Mouse (Mus musculus): ENCODE results near the gene 1700102P08Rik.

Gene 1700102P08Rik

DNA sequence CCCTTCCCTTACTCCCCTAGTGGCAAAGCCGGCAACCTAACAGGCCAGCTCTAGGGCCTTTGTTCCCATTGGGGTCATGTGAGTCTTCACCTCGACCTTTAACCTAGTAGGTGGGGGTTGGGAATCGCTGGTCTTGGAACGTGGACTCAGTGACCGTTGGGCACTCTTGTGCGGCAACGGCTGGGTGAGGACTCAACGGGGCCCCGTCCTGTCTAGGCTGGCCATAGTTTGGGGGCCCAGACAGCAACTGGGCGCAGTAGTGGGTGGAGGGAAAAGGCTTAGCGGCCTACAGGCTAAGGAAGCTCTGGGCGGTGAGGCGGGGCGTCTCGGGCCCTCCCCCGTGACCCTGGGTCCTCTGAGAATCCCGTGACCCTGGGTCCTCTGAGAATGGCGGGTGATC lies at the start of gene 1700102P08Rik:
Gene 1700102P08Rik (plus strand): TSS at position 130 of the 400 bp plus-strand sequence.
- DNase-seq (ENCODE audit: low read depth): no peak

DNA sequence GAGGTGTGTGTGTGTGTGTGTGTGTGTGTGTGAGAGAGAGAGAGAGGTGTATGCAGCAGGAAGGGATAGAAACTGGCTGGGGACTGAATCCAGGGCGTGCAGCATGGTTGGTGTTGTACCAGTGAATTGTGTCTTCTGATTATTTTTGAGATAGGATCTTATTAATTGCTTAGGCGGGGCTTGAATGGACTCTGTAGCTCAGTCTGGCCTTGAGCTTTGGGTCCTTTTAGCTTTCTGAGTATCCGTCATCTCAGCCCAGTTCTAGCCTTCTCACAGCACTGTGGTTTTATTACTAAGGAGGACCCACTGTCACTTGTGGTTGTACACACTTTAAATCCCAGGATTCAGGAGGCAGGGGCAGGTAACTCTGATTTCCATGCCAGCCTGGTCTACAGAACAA lies 49.3 kb upstream of the 1700102P08Rik start:
- DNase-seq (ENCODE audit: low read depth): peak; percentile 34

DNA sequence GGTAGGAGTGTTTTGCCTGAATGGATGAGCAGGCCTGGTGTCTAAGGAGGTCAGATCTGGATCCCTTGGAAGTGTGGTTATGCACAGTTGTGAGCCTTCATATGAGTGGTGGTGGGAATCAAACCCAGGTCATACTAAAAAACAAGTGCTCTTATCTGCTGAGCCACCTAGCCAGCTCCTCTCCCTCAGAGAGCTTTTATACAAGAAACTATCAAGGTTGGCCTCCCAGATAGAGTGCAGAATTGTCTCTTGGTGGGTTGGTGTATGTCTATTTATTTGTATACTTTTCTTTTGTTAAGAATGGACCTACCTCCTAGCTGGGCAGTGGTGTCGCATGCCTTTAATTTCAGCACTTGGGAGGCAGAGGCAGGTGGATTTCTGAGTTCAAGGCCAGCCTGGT lies 48.8 kb upstream of the 1700102P08Rik start:
- no peak for DNase-seq (ENCODE audit: low read depth)

DNA sequence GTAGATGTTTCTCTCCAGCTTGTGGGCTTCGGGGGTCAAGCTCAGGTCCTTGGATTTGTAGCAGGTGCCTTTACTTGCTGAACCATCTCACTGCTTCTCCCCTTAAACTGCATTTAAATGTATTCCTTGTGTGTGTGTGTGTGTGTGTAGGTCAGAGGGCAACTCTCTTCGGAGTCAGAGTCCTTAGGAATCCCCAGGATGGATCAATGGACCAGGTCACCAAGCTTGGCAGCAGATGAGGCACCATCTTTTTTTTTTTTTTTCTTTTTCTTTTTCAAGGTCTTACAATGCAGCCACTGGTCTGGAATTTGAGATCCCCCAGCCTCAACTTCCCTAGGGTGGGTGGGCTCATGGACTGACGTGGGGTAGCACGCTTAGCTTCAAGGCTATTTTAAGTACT lies 48.1 kb upstream of the 1700102P08Rik start:
- DNase-seq (ENCODE audit: low read depth): no peak

DNA sequence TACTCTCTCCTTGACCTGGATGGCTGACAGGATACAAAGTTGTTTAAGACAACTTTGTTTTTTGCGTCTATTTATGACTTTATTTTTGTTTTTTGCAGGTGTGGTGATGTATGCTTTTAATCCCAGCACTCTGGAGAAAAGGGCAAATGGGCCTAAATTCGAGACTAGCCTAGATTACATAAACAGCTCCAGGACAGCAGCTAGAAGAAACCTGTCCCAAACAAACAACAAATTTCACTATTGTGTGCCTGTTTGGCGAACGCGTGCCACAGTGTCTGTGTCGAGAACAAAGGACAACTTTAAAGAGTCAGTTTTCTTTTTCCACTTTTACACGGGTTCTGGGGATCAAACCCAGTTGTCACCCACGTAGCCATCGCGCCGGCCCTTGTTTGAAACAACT lies 45.6 kb upstream of the 1700102P08Rik start:
- no peak for DNase-seq (ENCODE audit: low read depth)

DNA sequence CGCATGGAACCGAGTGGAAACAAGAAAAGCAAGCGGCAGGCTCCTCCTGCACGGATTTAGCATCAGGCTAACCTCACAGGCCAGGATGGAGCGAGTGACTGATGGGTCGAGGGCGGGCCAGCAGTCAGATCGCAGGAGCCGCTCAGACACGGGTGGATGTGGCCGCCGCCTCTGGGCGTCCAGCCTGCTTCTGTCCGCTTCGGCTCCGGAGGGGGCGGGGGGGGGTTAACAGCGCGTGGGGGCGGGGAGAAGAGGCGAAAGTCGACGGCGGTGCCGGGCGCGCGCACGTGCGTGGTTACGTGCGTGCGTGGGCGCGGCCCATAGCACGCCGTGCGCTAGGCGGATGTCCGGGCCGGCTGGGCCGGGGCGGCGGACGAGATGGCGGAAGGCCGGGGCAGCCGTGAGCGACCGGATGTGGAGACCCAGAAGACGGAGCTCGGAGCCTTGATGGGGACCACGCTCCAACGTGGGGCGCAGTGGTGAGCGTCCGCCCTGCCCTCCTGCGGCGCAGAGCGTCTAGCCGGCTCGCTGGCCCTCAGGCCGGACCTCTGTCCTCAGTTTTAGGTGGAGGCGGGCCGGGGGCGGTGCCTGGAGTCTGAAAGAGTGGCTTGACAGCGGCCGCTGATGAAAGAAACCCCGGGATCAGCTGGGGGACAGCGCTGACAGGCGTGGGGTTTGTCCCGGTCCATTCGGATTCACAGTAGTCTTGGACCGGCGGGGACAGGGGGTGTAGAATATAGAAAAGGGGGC lies 44.9 kb upstream of the 1700102P08Rik start, which contains the start of gene Usp4:
Gene Usp4 (plus strand): TSS at position 314 of the 750 bp plus-strand sequence.
- DNase-seq (ENCODE audit: low read depth): peak; percentile 88

DNA sequence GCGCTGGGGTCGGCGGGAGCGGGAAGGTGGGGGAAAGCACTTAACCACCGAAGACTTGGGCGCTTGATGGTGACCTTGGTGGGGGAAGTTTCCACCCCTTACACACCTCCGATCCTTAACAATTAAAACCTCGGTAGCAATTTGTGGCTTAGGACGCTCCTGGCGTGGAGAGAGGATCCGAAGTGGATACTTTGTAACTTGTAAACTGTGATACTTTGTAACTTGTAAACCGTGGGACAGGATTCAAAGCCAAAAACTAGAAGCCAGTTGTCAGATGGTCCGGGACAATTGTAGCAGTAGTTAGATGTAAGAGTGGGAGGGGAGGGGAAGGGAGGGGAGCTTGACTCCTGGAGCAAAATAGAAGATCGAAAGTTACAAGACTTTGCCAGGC lies 44.3 kb upstream of the 1700102P08Rik start:
- peak; percentile 29 for DNase-seq (ENCODE audit: low read depth)

DNA sequence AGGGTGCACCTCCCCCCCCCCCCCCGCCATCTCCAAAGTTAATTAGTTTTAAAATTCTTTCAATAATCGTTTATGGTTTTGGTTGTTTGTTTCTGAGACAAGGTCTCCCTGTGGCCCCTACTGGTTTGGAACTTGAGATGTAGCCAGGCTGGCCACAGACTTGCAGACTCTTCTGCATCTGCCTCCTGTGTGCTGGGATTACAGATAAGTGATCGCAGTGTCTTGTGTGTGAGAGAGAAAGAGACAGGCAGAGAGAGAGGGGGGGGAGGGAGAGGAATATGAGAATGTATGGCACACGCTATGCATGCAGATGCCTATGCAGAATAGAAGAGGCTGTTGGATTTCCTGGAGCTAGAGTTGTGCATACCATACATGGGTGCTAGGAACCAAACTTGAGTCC lies 42.9 kb upstream of the 1700102P08Rik start:
- DNase-seq (ENCODE audit: low read depth): no peak

DNA sequence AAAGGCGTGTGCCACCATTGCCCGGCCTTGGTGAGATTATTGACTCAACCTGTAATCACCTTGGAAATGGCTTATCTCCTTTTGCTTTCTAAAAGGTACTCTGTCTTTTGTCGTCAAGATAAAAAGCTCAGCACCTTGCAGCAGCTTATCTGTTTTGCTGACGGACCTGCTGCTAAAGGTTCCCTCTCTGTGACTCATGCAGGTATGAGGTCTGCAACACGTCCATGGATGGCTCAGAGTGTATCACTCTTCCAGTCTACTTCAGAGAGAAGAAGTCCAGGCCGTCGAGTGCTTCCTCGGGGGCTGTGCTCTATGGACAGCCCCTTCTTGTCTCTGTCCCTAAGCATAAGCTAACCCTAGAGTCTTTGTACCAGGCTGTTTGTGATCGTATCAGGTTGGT lies 14.4 kb upstream of the 1700102P08Rik start:
- no peak for DNase-seq (ENCODE audit: low read depth)

DNA sequence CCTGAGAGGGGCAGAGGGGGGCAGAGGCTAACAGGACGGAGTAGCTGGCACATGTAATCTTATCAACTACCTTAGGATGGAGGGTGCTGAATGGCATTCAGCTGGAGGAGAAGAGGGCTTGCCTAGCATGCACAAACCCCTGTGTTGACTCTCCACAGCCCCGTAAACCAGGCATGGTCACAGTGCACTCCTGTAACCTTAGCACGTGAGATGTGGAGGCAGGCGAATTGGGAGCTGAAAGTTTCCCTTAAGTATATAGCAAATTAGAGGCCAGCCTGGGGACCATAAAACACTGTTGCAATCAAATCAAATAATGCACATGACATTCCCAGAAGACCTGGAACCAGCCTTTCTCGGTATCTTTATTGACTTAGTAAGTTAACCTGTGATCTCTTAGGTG lies 13.9 kb upstream of the 1700102P08Rik start:
- DNase-seq (ENCODE audit: low read depth): no peak

DNA sequence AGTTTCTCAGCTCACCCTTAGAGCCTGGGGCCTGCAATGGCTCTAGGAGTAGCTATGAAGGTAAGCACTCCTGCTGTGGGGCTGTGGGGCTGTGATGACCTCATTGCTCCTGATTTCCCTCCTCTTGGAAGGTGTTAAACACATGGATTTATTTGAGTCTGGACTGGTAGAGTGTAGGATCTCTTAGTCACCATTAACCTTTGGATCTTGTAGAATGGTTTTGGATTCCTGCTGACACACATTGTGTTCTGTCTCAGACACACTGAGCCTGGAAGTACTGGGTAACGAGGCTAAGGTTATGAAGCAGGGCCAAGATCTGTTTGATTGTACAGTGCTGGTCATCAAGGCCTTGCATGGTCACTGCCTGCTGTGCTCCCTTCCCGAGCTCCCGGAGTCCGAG lies 13.3 kb upstream of the 1700102P08Rik start:
- no peak for DNase-seq (ENCODE audit: low read depth)

DNA sequence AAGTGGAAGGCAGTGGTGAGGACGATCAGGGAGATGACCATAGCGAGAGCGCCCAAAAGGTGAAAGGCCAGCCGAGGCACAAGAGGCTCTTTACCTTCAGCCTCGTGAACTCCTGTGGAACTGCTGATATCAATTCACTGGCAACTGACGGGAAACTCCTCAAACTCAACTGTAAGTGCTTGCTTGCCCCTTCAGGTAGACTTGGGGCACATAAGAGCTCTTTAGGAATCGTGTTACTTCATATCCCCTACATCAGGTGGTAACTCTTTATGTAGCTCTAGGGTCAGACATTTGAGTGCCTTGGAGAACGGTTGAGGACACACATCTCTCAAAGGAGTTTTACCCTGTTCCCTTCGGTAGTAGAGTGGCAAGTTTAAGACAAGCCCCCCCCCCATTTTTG lies 11.2 kb upstream of the 1700102P08Rik start:
- DNase-seq (ENCODE audit: low read depth): no peak

DNA sequence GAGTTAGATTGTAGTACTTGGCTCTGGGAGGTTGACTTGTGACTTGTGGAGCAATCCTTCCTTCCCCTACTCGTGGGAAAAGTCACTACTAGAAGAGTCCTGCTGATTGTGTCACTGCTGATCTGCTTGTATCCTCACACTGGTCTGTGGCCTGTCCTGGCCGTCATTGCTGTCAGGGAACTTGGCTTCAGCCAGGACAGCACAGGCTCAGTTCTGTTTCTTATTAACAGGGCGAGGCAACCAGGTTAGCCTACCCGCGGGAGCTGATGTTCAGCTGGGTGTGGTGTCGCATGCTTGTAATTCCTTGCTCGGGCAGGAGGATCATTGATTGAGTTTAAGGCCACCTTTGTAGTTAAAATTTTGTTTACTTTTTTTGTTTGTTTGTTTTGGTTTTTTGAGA lies 7.6 kb upstream of the 1700102P08Rik start:
- peak; percentile 10 for DNase-seq (ENCODE audit: low read depth)

DNA sequence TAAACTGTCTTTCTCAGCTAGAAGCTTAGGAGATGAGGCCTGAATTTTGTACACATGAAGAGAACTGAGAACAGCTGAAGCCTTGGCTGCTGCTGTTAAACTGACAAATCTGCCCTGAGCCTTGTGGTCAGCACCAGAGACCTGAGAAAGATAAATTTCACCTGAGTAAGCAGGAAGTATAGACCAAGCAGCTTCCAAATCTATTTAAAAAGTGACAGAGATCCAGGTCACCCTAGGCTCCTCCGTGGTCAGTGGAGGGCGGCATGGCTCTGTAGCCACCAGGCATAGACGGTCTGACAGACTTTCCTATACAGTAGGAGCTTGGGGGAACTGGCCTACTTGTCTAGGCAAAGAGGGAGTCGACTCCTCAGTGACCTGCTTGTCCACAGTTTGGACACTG lies 5.8 kb upstream of the 1700102P08Rik start:
- no peak for DNase-seq (ENCODE audit: low read depth)

DNA sequence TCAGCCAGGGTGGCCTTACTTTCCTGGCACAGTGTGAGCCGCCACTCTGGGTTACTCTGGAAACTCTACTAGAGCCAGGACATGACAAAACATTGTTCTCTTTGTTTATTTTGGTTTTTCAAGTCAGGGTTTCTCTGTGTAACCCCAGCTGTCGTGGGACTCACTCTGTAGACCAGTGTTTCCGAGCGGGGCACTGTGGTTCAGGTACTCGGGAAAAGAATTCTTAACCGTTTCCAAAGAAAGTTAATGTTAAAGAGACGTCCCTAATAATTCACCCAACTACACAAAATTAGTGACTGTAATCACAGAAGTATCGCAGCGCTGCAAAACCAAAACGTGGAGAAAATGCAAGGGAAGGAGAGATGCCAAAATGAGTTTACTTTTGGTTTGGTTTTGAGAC lies 4.0 kb upstream of the 1700102P08Rik start:
- no peak for DNase-seq (ENCODE audit: low read depth)

DNA sequence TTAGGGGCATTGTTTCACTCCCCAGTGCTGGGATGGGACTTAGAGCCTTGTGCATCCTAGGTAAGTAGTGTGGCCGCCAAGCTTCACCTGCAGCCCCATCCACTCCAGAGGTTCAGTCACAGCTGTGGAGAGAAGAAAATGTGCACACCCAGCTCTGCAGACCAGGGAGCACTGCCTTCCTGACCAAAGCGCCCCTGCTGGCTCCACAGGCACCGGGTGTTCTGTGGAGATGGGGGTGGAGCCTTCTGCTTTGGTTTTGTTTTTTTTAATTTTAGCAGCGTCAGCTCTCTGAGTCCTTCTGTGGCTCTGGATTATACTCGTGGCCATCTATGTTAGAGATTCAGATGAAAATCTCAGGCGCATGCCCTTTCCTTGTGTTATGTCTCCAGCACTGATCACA lies 3.4 kb upstream of the 1700102P08Rik start:
- DNase-seq (ENCODE audit: low read depth): no peak

DNA sequence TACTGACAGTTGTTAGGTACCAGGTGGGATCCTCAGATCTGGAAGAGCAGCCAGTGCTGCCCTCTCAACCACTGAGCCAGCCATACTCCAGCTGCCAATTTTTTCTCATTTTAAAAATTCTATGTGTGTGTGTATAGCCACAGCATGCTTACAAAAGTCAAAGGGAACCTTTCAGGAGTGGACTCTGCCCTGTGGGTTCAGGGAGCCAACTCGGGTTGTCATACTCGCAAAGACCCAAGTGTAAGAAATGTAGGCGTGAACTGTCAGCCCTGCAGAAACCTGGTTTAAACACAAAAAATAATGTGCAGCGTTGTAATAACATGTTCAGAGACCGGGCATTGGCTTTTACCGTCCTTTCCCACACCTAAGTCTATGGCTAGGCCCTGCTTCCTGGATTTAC lies 1.6 kb downstream of the 1700102P08Rik start:
- no peak for DNase-seq (ENCODE audit: low read depth)

DNA sequence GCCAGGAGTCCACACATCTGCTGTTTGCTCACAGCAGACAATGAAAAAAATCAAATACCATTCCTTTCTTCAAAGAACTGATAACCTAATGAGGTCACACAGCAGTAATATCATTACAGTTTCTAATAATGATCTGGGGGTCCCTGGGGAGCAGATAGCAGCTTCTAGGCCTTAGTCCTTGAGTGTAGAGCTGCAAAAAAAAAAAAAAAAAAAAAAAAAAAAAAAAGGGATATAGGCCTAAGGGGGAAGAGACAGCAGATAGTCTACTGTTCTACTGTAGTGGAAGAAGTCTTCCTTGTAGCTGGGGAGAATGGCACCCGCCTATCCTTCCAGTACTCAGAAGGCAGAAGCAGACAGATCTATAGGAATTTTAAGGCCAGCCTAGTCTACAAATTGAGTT lies 2.8 kb downstream of the 1700102P08Rik start:
- DNase-seq (ENCODE audit: low read depth): no peak

DNA sequence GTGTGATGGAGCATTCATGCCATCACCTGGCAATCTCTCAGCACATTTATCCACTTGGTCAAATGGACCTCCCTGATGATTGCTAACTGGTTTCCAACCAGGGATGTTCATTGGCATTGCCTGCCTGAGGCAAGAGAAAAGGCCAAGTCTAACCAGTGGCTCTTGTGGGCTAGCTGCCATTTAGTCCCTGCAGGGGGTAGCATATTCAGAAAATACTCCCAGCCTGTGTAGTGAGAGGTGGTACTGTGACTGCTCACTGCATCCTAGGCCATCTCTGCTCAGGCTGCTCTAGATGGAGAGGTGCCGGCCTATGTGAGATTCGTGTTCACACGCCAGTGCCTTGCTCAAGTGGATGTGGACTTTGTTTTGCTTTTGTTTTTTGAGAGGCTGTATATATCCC lies 5.7 kb downstream of the 1700102P08Rik start:
- no peak for DNase-seq (ENCODE audit: low read depth)

DNA sequence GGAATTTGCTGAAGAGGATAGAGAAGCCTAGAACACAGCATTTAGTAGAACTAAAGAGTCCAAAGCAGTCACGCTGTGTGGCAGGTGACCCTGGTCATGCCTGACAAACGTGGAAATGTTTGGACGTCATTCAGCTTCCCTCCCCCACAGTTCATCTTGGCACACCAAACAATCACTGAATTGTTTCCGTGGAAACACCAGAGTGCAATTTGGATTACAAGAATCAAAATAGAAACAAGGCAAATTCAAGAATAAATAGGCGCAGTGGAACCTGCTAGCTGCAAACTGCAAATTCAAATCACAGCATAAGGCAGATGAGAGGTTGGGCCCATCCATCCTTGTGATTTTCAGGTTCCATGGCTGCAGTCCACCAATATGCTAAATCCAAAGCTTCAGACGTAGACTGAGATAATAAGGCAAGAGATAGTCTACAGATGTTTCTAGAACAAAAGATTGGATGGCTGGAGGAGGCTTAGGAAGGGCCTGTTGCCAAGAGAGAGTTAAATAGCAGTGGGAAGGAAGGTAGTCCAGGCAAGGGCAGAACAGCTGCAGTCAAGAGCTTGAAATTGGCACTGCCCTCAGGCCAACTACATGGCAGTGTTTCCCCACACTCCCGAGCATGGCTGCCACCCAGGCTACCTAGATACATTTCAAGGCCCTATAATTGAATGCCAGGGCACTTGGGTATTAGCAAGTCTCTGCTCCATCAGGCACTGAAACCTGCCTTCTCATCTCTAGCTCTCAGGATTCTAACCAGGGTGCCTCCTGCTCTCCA lies 8.8 kb downstream of the 1700102P08Rik start:
- DNase-seq (ENCODE audit: low read depth): no peak

DNA sequence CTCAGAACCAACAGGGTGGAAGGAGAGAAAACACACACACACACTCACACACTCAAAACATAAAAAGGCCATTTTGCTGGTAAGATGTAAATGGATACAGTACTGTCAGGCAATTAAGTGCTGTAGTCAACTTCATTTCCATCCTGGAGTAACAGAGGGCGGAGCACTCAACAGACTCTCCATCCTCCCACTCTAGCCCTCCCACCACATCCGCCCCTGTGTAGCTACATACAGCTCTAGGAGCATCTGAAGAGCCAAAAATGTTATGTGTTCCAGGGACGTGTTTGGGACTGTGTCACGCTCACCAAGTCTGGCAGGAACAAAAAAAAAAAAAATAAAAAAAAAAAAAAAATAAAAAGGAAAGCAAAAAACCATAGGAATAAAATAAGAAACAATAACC lies 10.5 kb downstream of the 1700102P08Rik start:
- DNase-seq (ENCODE audit: low read depth): no peak

DNA sequence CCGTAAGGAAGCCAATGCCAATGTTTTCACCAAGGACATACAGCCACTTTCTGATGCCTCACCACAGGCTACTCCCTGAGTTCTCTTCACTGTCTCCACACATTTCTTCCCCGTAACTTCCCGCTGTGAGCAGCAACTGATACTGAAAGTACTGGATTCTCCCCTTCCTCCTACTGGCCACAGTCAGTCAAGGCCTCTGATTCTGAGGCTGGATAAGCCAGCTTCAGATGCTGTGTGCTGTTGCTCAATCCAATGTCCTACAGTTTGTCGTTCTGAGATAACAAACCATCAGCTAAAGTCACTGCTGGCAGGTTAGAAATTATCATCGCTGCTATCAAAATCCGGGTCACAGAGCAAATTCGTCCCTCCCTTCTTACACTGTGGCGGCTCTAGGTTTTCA lies 11.8 kb downstream of the 1700102P08Rik start:
- DNase-seq (ENCODE audit: low read depth): peak; percentile 83

DNA sequence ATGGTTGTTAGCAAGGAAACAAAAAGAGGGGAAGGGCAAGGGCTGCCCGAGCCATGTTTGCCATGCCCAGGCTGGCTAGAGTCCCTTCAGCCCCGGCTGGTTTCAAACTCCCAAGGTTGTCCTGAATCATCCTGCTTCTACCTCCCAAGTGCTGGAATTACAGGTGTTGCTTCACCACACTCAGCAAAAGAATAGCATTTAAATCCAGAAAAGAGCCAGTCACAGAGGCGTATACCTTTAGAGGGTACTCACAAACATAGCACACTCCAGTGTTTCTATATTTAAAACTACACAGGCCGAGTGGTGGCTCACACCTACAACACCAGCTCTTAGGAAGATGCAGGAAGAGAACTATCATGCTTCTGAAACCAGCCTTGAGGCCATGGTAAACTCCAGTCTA lies 16.9 kb downstream of the 1700102P08Rik start:
- DNase-seq (ENCODE audit: low read depth): no peak

Measured in 416B (cell line).